Mouse (Mus musculus) ES-Bruce4 (cell line): Measurements from ENCODE around the gene P4htm.

Experiments used
- CTCF ChIP-seq: IDR thresholded peaks from one replicate; pipeline ENCODE4 v1.8.1; 2011; ENCODE audit warnings: low read depth, low read length
- POLR2A ChIP-seq: IDR thresholded peaks from one replicate; pipeline ENCODE4 v1.8.1; 2011; ENCODE audit warnings: low read length; ENCODE audit not compliant: insufficient read depth

GRCm38 (mm10) chr9:108594354-108594753, 3.1 kb downstream of the P4htm start:
- TF ChIP-seq CTCF: no peak
- no peak for TF ChIP-seq POLR2A
